Mouse (Mus musculus) midbrain, embryonic 10.5 days (tissue): ENCODE data around the gene Abcc10. TPM values are rescaled to one million over a fixed set of nuclear protein-coding genes. Genes with fewer than 3 reads are reported as not detected.

ENCODE experiments used
- DNase-seq: peaks from one replicate; pipeline ENCODE4 v3.0.0-alpha.2; 2017; ENCODE audit warnings: low spot score
- H3K27ac ChIP-seq: fragments of 300-500 bp; sonication (generic); replicated peaks from 2 replicates; pipeline ENCODE4 v1.5.1; 2016; ENCODE audit warnings: mild to moderate bottlenecking
- H3K27me3 ChIP-seq: fragments of 300-500 bp; sonication (generic); 2 replicates; pipeline ENCODE4 v1.6.1; 2016; ENCODE audit warnings: low read depth, mild to moderate bottlenecking; ENCODE audit not compliant: poor library complexity, severe bottlenecking
- H3K36me3 ChIP-seq: fragments of 300-500 bp; sonication (generic); 2 replicates; pipeline ENCODE4 v1.6.1; 2016; ENCODE audit warnings: mild to moderate bottlenecking, moderate library complexity
- H3K4me1 ChIP-seq: fragments of 300-500 bp; sonication (generic); 2 replicates; pipeline ENCODE4 v1.6.1; 2016
- H3K4me3 ChIP-seq: fragments of 300-500 bp; sonication (generic); 2 replicates; pipeline ENCODE4 v1.5.1; 2016; ENCODE audit warnings: mild to moderate bottlenecking, moderate library complexity
- H3K9me3 ChIP-seq: fragments of 300-500 bp; sonication (generic); replicated peaks from 2 replicates; pipeline ENCODE4 v1.6.1; 2016; ENCODE audit warnings: mild to moderate bottlenecking
- WGBS: fragments of 180-500 bp; shearing (Covaris S2); methylation state at CpG from one replicate; pipeline ENCODE4 v1.1.7; 2016; 5-methylcytosine and 5-hydroxymethylcytosine counted together
- polyA plus RNA-seq: library from polyadenylated mRNA; unstranded; fragments of >200 nt; fragmentation: Nextera tagmentation; extraction: Ambion mirVana; gene quantifications from 2 replicates; pipeline ENCODE4 v1.2.1, GENCODE M21; 2016

Abcc10 gene
- 7.6 and 8.9 TPM in 2 replicates for polyA plus RNA-seq

GRCm38 (mm10) chr17:46327906-46328534 is at the start of gene Abcc10:
Gene Abcc10, minus strand, starts transcription at chr17:46328352.
- DNase-seq = peak; percentile 97
- no peaks in the 10 kb centered on the region for H3K27me3 ChIP-seq
- H3K27ac ChIP-seq = peak within 1 kb of the TSS; percentile 88
- no peaks in the 10 kb centered on the region for H3K9me3 ChIP-seq
- under 1% methylated on average over 40 of the region's 40 CpGs for WGBS
- H3K4me3 ChIP-seq = peak within 1 kb of the TSS; percentile 73
- peaks cover 17% of the 10 kb centered on the region for H3K36me3 ChIP-seq
- peaks cover 21% of the 10 kb centered on the region for H3K4me1 ChIP-seq

GRCm38 (mm10) chr17:46371783-46372182 is 43.6 kb upstream of the Abcc10 start:
- no peak overlapping the region for H3K27ac ChIP-seq
- no peaks in the 10 kb centered on the region for H3K27me3 ChIP-seq
- no peaks in the 10 kb centered on the region for H3K36me3 ChIP-seq
- no peaks in the 10 kb centered on the region for H3K4me1 ChIP-seq
- DNase-seq = no peak
- H3K4me3 ChIP-seq = no peak overlapping the region
- 69% methylated on average over 3 of the region's 3 CpGs for WGBS
- H3K9me3 ChIP-seq = peaks cover 12% of the 10 kb centered on the region; the same call in 1 of the 2 replicates

- WGBS = 87% methylated on average over 8 of the region's 8 CpGs
- Histone ChIP-seq H3K4me1 (no peaks in the 10 kb centered on the region), H3K4me3 (no peak overlapping the region), H3K36me3 (no peaks in the 10 kb centered on the region), H3K9me3 (peaks cover 51% of the 10 kb centered on the region), H3K27me3 (no peaks in the 10 kb centered on the region), H3K27ac (no peak overlapping the region)
- DNase-seq = no peak
These were observed 23.0 kb upstream of the Abcc10 start for GRCm38 (mm10) chr17:46351026-46351700.

GRCm38 (mm10) chr17:46341208-46341607 is 13.1 kb upstream of the Abcc10 start:
- Histone ChIP-seq H3K4me1 (no peaks in the 10 kb centered on the region), H3K27me3 (no peaks in the 10 kb centered on the region), H3K27ac (no peak overlapping the region), H3K36me3 (no peaks in the 10 kb centered on the region), H3K4me3 (no peak overlapping the region), H3K9me3 (peaks cover 23% of the 10 kb centered on the region)
- no peak for DNase-seq
- WGBS = 87% methylated on average over 7 of the region's 7 CpGs

DNA sequence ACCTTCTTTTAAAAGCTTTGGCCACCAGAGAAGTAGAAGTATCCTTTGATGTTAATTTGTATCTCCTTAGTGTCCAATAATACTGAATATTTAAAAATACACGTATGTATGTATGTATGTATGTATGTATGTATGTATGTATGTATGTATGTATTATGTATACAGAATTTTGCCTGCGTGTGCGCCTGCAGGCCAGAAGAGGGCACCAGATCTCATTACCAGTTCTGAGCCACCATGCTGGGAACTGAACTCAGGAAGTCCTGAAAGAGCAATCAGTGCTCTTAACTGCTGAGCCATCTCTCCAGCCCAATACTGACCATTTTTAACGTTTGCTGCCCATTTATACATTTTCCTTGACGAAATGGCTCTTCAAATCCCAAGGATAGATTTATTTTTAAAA is 8.3 kb upstream of the Abcc10 start:
- DNase-seq = no peak
- Histone ChIP-seq H3K4me1 (no peaks in the 10 kb centered on the region), H3K27me3 (no peaks in the 10 kb centered on the region), H3K4me3 (no peak overlapping the region), H3K9me3 (no peaks in the 10 kb centered on the region), H3K27ac (no peak overlapping the region), H3K36me3 (no peaks in the 10 kb centered on the region)
- 23% methylated on average over 5 of the region's 5 CpGs for WGBS

GRCm38 (mm10) chr17:46328723-46329122 is 571 bp upstream of the Abcc10 start:
- Histone ChIP-seq H3K4me3 (peak overlapping the region; percentile 73), H3K27ac (peak overlapping the region; percentile 88), H3K9me3 (no peaks in the 10 kb centered on the region), H3K27me3 (no peaks in the 10 kb centered on the region), H3K4me1 (peaks cover 21% of the 10 kb centered on the region), H3K36me3 (peaks cover 10% of the 10 kb centered on the region)
- no peak for DNase-seq
- 77% methylated on average over 6 of the region's 6 CpGs for WGBS

DNA sequence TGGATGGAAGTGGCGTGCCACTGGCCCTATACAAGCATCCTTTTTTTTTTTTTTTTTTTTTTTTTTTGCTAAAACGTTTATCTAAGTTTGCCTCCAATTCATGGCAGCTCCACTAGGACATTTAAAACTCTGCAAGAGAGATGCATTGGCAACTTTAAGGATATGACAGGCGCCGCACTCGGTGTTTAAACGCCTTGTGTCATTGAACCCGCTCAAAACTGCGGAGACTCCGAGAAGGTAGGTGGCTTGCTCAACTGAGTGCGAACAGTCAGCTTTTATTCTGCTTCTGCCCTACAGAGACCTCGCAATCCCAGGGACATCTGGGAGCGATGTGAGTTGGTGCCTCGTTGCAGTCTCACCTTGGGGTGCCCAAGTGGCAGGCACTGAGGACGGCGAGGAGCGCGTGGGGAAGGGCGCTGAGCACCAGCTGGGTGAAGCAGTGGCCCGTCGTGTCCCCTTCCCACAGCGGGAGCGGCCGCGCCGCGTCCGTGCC is 693 bp downstream of the Abcc10 start:
- H3K9me3 ChIP-seq = no peaks in the 10 kb centered on the region
- H3K27ac ChIP-seq = peak overlapping the region; percentile 88
- WGBS = 4% methylated on average over 27 of the region's 27 CpGs
- DNase-seq = no peak
- H3K36me3 ChIP-seq = peaks cover 22% of the 10 kb centered on the region
- H3K4me3 ChIP-seq = peak overlapping the region; percentile 73
- no peaks in the 10 kb centered on the region for H3K27me3 ChIP-seq
- peaks cover 21% of the 10 kb centered on the region for H3K4me1 ChIP-seq

DNA sequence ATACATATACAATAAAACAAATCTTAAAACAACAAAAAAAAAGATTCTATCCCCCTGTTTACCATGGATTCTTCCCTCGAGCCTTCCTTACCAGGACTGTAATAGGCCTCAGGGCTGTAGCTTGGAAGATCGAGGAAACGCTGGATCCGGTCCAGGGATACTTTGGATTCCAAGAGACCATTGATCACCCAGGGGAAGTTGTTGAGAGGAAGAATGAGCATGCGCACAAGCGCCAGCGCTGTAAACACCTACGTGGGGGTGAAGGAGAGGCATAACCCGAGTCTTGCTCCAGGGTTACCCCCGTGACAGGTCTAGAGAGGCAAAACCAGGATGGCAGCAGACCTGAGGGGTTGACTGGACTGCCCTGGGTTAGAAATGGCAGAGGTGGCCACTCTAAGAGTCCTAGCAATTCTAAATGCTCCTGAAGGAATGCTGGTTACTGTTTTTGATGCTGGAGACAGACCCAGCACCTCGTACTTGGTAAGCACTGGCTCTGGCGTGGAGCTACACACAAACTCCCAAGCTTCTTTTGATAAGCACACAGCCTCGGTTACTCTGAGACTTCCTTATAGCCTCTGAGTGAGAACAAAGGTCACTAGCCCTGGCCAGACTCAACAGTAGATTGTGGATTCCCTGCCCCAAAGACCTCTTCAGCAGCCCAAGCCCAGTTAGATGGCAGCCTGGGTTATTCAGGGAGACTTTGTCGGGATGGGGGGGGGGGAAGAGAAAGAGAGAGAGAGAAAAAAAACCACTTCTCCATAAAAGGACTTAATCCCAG is 5.9 kb downstream of the Abcc10 start:
- H3K4me1 ChIP-seq = peaks cover 9% of the 10 kb centered on the region
- 92% methylated on average over 14 of the region's 14 CpGs for WGBS
- no peak overlapping the region for H3K27ac ChIP-seq
- no peaks in the 10 kb centered on the region for H3K27me3 ChIP-seq
- no peak overlapping the region for H3K4me3 ChIP-seq
- peaks cover 4% of the 10 kb centered on the region; the same call in 1 of the 2 replicates for H3K9me3 ChIP-seq
- DNase-seq = no peak
- H3K36me3 ChIP-seq = peaks cover 41% of the 10 kb centered on the region

DNA sequence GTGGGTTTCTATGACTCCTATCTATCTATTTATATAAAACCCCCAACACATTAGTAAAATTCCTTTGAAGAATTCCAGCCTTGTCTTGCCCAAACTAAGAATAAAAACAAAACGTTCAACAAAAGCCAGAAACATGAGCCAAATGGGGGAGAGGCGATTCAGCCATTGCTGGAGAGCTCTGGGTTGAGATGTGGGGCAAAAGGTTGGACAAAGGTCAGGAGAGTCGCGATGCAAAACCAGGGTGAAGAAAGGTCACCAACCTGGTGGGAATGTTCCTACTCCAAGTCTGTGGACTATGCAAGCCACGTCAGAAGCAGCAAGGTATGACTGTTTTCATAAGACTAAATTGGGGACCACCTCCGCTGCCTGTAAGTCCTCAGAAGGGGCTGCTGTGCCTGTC is 7.7 kb downstream of the Abcc10 start:
- Histone ChIP-seq H3K27ac (no peak overlapping the region), H3K4me1 (no peaks in the 10 kb centered on the region), H3K36me3 (peaks cover 41% of the 10 kb centered on the region), H3K9me3 (peaks cover 4% of the 10 kb centered on the region; the same call in 1 of the 2 replicates), H3K27me3 (no peaks in the 10 kb centered on the region), H3K4me3 (no peak overlapping the region)
- DNase-seq = no peak
- WGBS = 82% methylated on average over 6 of the region's 6 CpGs

DNA sequence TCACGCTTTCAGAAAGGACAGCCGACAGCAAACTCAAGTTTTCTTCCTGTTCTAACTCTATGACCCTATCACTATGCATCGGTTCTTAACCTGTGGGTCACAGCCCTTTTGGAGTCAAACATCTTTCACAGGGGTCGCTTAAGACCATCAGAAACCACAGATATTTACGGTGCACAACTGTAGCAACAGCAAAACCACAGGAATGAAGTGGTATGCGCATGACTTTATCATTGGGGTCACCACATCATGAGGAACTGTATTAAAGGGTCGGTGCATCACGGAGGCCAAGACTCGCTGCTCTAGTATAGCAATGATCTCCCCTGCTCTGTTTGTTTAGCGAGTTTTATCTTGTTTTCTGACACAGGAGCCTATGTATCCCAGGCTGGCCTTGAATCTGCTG is 12.3 kb downstream of the Abcc10 start:
- Histone ChIP-seq H3K9me3 (no peaks in the 10 kb centered on the region), H3K36me3 (peaks cover 10% of the 10 kb centered on the region), H3K27me3 (no peaks in the 10 kb centered on the region), H3K27ac (no peak overlapping the region), H3K4me3 (no peak overlapping the region), H3K4me1 (no peaks in the 10 kb centered on the region)
- DNase-seq = no peak
- 91% methylated on average over 10 of the region's 10 CpGs for WGBS

DNA sequence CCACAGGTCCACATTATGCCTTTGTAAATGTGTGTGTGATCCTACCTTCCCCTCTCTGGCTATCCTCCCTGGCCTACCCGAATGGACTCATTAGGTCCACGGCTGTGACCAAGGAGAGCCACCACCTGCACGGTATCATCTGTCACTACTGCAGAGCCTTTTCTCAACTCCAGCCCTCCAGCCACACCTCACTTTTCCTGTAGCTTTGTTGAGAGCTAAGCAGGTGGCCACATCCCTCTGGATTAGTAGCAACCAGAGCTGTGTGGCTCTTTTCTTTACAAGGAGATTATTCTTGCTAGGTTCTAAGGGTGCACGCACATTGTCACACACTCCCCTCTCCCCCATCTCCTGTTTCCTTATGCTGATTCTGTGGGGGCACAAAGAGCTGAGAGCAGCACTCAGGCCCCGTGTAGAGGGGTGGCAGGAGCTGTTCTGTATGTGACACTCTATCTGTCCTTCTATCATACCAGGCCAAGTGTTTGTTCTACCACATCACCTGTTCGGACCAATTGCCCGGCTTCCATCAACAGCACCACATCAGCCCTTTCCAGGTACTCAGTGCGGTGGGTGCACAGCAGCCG is 14.9 kb downstream of the Abcc10 start:
- WGBS = 88% methylated on average over 9 of the region's 9 CpGs
- Histone ChIP-seq H3K9me3 (no peaks in the 10 kb centered on the region), H3K27me3 (no peaks in the 10 kb centered on the region), H3K36me3 (peaks cover 11% of the 10 kb centered on the region), H3K4me1 (no peaks in the 10 kb centered on the region), H3K4me3 (no peak overlapping the region), H3K27ac (no peak overlapping the region)
- no peak for DNase-seq

- Histone ChIP-seq H3K4me3 (no peak overlapping the region), H3K9me3 (no peaks in the 10 kb centered on the region), H3K36me3 (peaks cover 24% of the 10 kb centered on the region), H3K27ac (no peak overlapping the region), H3K27me3 (no peaks in the 10 kb centered on the region), H3K4me1 (no peaks in the 10 kb centered on the region)
- no peak for DNase-seq
- WGBS = 87% methylated on average over 10 of the region's 10 CpGs
These were observed 17.6 kb downstream of the Abcc10 start for GRCm38 (mm10) chr17:46310515-46310914.
